Mouse (Mus musculus) hindbrain, embryonic 16.5 days (tissue): ENCODE data around the gene Oas1d. TPM values are rescaled to one million over a fixed set of nuclear protein-coding genes. Genes with fewer than 3 reads are reported as not detected.
"Not testable (repeated sequence)": the region's sequence is repeated elsewhere in the genome, so short reads cannot be mapped to it uniquely, and the experiment has no call there.

Experiments
- ATAC-seq: fragments of 200-750 bp; cut with Nextera tagmentation; 2 replicates; pipeline ENCODE4 v1.8.0; 2017; ENCODE audit warnings: moderate TSS enrichment, moderate library complexity
- H3K27ac ChIP-seq: fragments of 300-500 bp; sonication (generic); 2 replicates; pipeline ENCODE4 v1.5.1; 2014; ENCODE audit warnings: low read depth, mild to moderate bottlenecking, control low read depth, low read length, moderate library complexity
- H3K27me3 ChIP-seq: fragments of 300-500 bp; sonication (generic); replicated peaks from 2 replicates; pipeline ENCODE4 v1.6.1; 2014; ENCODE audit warnings: low read length; ENCODE audit not compliant: control insufficient read depth, insufficient read depth
- H3K36me3 ChIP-seq: fragments of 300-500 bp; sonication (generic); 2 replicates; pipeline ENCODE4 v1.6.1; 2014; ENCODE audit warnings: mild to moderate bottlenecking, low read length, moderate library complexity, mixed read lengths; ENCODE audit not compliant: control insufficient read depth, insufficient read depth
- H3K4me1 ChIP-seq: fragments of 300-500 bp; sonication (generic); 2 replicates; pipeline ENCODE4 v1.6.1; 2014; ENCODE audit warnings: low read depth, low read length; ENCODE audit not compliant: control insufficient read depth, insufficient read depth
- H3K4me2 ChIP-seq: fragments of 300-500 bp; sonication (generic); 2 replicates; pipeline ENCODE4 v1.6.1; 2014; ENCODE audit warnings: mild to moderate bottlenecking, low read length, control low read depth, moderate library complexity
- H3K4me3 ChIP-seq: fragments of 300-500 bp; sonication (generic); 2 replicates; pipeline ENCODE4 v1.5.1; 2014; ENCODE audit warnings: mild to moderate bottlenecking, low read length, control low read depth, moderate library complexity
- H3K9ac ChIP-seq: fragments of 300-500 bp; sonication (generic); 2 replicates; pipeline ENCODE4 v1.6.1; 2014; ENCODE audit warnings: low read depth, mild to moderate bottlenecking, control low read depth, low read length, moderate library complexity
- H3K9me3 ChIP-seq: fragments of 300-500 bp; sonication (generic); 2 replicates; pipeline ENCODE4 v1.6.1; 2014; ENCODE audit warnings: mild to moderate bottlenecking, low read length, moderate library complexity; ENCODE audit not compliant: control insufficient read depth
- WGBS: fragments of 180-500 bp; shearing (Covaris S2); extraction: QIAGEN DNeasy Blood & Tissue Kit; methylation state at CpG from one replicate; pipeline ENCODE4 v1.1.7; 2014; 5-methylcytosine and 5-hydroxymethylcytosine counted together
- polyA plus RNA-seq: library from polyadenylated mRNA; unstranded; fragments of >200 nt; fragmentation: Nextera tagmentation; extraction: Ambion mirVana; gene quantifications from 2 replicates; pipeline ENCODE4 v1.2.1, GENCODE M21; 2015

Gene Oas1d
- polyA plus RNA-seq, 1 experiment from 2014 or later, result 0.18 TPM

GRCm38 (mm10) chr5:120895231-120895900 is 19.0 kb upstream of the Oas1d start:
- Histone ChIP-seq H3K36me3 (no peaks in the 10 kb centered on the region), H3K4me3 (no peak overlapping the region), H3K27ac (no peak overlapping the region), H3K9me3 (0 out of 2 replicates have a peak, but pooled peaks cover under 1% of the 10 kb centered on the region), H3K9ac (no peak overlapping the region), H3K4me1 (no peaks in the 10 kb centered on the region), H3K27me3 (no peaks in the 10 kb centered on the region), H3K4me2 (no peak overlapping the region)
- ATAC-seq, result no peak
- 77% methylated on average over 11 of the region's 11 CpGs for WGBS

GRCm38 (mm10) chr5:120898307-120898706 is 16.0 kb upstream of the Oas1d start:
- H3K9me3 ChIP-seq, result 0 out of 2 replicates have a peak, but pooled peaks cover 4% of the 10 kb centered on the region
- H3K27me3 ChIP-seq, result no peaks in the 10 kb centered on the region
- H3K9ac ChIP-seq, result no peak overlapping the region
- H3K4me2 ChIP-seq, result no peak overlapping the region
- WGBS, result 86% methylated on average over 6 of the region's 6 CpGs
- ATAC-seq, result no peak
- H3K4me1 ChIP-seq, result no peaks in the 10 kb centered on the region
- no peak overlapping the region for H3K4me3 ChIP-seq
- no peak overlapping the region for H3K27ac ChIP-seq
- H3K36me3 ChIP-seq, result no peaks in the 10 kb centered on the region

GRCm38 (mm10) chr5:120898726-120899125 is 15.6 kb upstream of the Oas1d start:
- Histone ChIP-seq H3K36me3 (no peaks in the 10 kb centered on the region), H3K27me3 (no peaks in the 10 kb centered on the region), H3K27ac (no peak overlapping the region), H3K9me3 (0 out of 2 replicates have a peak, but pooled peaks cover 4% of the 10 kb centered on the region), H3K4me1 (no peaks in the 10 kb centered on the region), H3K4me3 (no peak overlapping the region), H3K4me2 (no peak overlapping the region), H3K9ac (no peak overlapping the region)
- no peak for ATAC-seq

- 67% methylated on average over 1 of the region's 1 CpGs for WGBS
- Histone ChIP-seq H3K4me2 (no peak overlapping the region), H3K36me3 (no peaks in the 10 kb centered on the region), H3K9me3 (0 out of 2 replicates have a peak, but pooled peaks cover 4% of the 10 kb centered on the region), H3K27me3 (no peaks in the 10 kb centered on the region), H3K4me1 (no peaks in the 10 kb centered on the region), H3K4me3 (no peak overlapping the region), H3K27ac (no peak overlapping the region), H3K9ac (no peak overlapping the region)
- ATAC-seq, result no peak
Observed at GRCm38 (mm10) chr5:120900666-120901065, 13.7 kb upstream of the Oas1d start.

GRCm38 (mm10) chr5:120902056-120902455 is 12.3 kb upstream of the Oas1d start:
- Histone ChIP-seq H3K9ac (no peak overlapping the region), H3K4me1 (no peaks in the 10 kb centered on the region), H3K4me3 (no peak overlapping the region), H3K9me3 (0 out of 2 replicates have a peak, but pooled peaks cover 4% of the 10 kb centered on the region), H3K27ac (no peak overlapping the region), H3K4me2 (no peak overlapping the region), H3K27me3 (no peaks in the 10 kb centered on the region), H3K36me3 (no peaks in the 10 kb centered on the region)
- WGBS, result 98% methylated on average over 5 of the region's 5 CpGs
- no peak for ATAC-seq

GRCm38 (mm10) chr5:120906791-120907733 is 7.3 kb upstream of the Oas1d start, which contains the start of gene Oas1a:
Gene Oas1a, minus strand, starts transcription at chr5:120907521.
- H3K27ac ChIP-seq, H3K4me1 ChIP-seq, H3K36me3 ChIP-seq, ATAC-seq, H3K9me3 ChIP-seq, H3K27me3 ChIP-seq, H3K9ac ChIP-seq, H3K4me3 ChIP-seq, H3K4me2 ChIP-seq: not testable (repeated sequence)
- 40% methylated on average over 8 of the region's 12 CpGs for WGBS

GRCm38 (mm10) chr5:120908196-120908920 is 6.0 kb upstream of the Oas1d start:
- Histone ChIP-seq H3K4me2 (no peak overlapping the region), H3K27me3 (no peaks in the 10 kb centered on the region), H3K4me3 (no peak overlapping the region), H3K9ac (no peak overlapping the region), H3K27ac (no peak overlapping the region), H3K36me3 (no peaks in the 10 kb centered on the region), H3K4me1 (no peaks in the 10 kb centered on the region), H3K9me3 (no peaks in the 10 kb centered on the region)
- no peak for ATAC-seq
- WGBS, result 49% methylated on average over 7 of the region's 7 CpGs

- not testable (repeated sequence) for H3K36me3 ChIP-seq, H3K9ac ChIP-seq
- 79% methylated on average over 2 of the region's 2 CpGs for WGBS
Observed at GRCm38 (mm10) chr5:120919156-120919935, 5.0 kb downstream of the Oas1d start.

More at GRCm38 (mm10) chr5:120919156-120919935, 5.0 kb downstream of the Oas1d start:
- H3K27me3 ChIP-seq, H3K9me3 ChIP-seq, H3K27ac ChIP-seq, H3K4me1 ChIP-seq, ATAC-seq, H3K4me3 ChIP-seq, H3K4me2 ChIP-seq: not testable (repeated sequence)
